Mouse (Mus musculus): ENCODE data around the gene Anapc2.
"Not testable (repeated sequence)": the region's sequence is repeated elsewhere in the genome, so short reads cannot be mapped to it uniquely, and the experiment has no call there.

Gene Anapc2

DNA sequence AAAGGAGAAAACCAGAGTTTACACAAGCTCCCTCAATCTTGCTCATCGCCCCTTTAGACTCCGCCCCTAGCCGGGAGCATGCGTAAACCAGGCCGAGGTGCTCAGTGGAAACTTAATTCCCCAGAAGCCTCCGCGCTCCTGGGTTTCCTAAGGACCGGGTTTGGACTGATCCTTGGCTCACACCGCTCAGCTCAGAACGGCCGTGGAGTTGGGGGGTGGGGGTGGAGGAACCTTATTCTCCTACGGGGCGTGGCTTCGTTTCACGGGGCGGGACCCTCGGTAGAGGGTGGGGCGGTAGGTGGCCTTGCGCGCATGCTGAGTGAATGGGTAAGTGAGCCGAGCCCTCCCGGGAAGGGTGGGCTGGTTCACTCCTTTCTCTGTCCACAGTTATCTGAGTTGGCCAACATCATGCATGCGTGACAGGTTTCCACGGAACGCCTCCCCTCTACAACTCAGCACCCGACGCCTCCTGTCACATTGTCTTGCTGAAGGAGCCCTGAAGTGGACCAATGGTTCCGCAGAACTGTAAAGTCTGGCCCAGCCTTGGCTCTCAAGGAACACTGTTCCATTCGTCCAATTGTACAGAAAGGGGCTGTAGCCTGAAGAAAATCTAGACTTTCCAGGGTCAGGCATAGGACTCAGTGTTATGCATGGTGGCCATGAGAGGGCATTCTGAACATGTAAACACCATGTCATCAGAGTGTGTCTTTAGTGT, 31.4 kb upstream of the Anapc2 start:
- DNase-seq (ENCODE audit: low spot score): peak; percentile 63

DNA sequence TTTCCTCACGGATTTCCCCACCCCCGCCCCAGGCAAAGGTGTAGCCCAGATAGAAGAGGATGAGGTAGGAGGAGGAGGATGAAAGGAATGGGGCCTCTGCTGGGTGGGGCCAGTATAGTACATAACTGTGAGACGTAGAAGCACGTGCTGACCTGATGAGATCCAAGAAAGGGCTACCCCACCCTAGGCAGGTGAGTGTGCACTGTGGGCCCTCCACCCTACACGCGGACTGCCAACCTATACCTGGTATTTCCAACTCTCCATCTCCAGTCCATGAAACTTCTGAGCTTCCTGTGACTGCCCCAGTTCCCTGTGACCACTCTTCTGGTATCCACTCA, 30.9 kb upstream of the Anapc2 start:
- DNase-seq (ENCODE audit: low spot score): no peak

DNA sequence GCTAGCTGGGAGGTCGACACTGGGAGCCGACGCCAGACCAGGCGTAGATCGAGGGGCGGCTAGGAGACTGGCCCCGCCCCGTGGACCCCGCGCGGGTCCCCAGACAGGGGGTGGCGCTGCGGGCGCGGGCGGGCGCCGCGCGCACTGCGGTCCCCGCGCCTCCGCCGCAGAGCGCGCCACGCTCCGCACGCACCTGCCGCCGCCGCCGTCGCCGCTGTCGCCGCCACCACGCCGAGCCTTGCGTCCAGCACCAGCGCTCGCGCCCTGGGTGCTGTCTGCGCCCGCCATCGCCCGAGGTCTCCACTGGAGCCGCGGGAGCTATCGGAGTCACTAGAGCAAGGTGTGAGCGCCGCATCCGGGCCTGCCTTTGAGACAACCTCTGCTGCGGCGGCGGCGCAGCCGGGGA, 30.2 kb upstream of the Anapc2 start, which contains the start of the genes Rnf208 and Cysrt1:
Rnf208 (plus strand) TSS at position 155 of the 406 bp plus-strand sequence.
Cysrt1 (minus strand) TSS at position 352 of the 406 bp plus-strand sequence.
- no peak for DNase-seq (ENCODE audit: low spot score)

DNA sequence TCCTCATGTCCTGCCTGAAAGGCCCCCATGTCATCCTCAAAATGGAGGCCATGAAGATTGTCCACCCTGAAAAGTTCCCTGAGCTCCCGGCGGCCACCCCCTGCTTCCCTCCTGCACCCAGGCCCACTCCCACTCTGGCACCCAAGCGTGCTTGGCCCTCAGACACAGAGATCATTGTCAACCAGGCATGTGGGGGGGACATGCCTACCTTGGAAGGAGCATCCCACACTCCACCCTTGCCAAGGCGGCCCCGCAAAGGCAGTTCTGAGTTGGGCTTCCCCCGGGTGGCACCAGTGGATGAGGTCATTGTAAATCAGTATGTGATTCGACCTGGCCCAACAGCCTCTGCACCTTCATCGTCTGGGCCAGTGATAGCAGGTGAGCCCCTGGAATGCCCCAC, 28.9 kb upstream of the Anapc2 start:
- DNase-seq (ENCODE audit: low spot score): no peak

DNA sequence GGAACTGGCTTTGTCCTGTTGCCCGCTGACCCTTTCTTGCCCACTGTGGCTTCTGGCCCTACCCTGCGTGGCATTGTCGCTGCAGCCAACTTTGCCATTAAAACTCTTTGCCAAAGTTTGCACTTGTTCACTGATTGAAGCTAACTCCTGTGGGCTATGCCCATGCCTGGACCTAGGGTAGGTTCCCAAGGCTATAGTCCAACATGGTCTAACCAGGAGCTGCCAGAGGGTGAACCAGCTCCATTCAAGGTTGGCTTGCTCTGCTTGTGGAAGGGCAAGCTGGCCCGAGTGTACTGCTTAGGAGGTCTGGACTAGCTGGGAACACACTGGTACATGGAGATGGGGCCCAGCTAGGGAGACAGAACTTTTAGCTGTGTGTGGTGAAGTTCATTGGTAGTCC, 28.1 kb upstream of the Anapc2 start:
- no peak for DNase-seq (ENCODE audit: low spot score)

DNA sequence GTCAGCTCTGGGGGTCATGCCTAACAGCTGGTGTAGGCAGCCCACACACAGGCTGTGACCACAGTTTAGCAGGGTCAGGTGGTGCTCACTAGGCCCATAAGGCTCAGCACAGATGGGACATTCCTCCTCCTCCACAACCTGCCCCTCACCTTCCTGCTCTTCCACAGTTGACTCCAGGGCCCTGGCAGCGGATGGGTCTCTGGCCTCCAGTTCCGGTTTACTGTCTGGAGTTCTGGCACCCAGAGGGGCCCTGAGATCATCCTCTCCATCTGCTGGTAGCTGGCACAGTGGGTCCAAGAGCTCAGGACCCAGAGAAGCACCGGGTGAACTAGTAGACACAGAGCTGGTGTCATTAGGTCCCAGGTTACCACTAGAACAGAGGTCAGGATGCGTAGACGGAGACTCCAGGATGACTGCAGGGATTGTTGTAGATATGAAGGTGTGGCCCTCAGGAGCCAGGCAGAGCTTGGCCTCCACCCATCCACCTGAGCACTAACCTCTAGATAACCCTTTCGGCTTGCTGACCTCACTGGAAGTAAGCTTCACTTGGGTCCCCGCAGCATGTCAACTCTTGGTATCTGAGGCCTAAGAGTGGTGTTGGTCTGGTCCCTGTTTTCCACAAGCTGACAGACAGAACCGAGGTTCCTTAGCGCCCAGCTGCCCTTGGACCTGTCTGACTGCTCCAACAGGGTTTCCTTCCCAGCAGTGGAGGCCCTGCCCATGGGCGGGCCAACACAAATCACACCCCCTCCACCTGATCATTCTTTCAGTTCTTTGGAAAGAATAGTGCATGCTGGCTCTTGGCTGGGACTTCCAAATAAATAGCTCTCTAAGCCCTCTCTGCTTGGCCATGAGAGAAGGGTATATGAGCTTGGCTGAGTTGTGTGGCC, 25.9 kb upstream of the Anapc2 start, which contains the start of gene AL732309.1:
AL732309.1 (minus strand) TSS at position 681 of the 890 bp plus-strand sequence.
- no peak for DNase-seq (ENCODE audit: low spot score)

DNA sequence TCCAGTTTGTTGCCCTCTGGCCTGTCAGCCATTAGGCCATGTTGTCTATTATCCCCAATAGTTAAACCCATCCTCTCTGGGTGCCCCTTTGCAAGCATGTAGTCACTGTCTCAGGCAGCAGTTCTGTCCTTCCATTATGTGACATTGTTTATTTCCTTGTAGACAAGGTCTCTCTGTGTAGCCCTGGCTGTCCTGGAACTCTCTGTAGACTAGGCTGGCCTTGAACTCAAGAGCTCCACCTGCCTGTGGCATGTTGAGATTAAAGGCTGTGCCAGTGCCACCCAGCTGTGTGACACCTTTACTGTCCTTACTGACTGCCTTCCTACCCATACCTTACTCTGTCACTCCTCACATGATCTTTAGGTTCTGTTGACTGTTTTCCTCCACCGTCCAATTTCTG, 19.9 kb upstream of the Anapc2 start:
- DNase-seq (ENCODE audit: low spot score): no peak

DNA sequence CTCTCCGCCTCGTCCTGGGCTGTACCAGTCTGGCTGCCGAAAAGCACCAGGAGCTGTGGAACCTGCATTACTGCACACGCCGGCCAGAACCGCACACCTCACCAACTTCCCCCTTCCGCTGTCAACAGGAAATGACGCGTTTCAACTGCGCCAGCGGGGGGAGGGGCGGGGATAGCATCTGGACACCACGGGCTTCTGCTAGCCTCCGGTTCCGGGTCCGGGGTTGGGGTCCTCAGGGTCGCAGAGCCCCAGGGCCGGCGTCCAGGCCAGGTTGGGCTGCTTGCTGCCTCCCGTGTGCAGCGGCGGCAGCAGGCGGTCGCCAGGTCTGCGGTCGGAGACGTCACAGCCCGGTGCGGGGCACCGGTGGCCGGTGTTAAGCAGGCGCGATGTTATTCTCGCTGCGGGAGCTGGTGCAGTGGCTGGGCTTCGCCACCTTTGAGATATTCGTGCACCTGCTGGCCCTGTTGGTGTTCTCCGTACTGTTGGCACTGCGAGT, 16.9 kb upstream of the Anapc2 start, which contains the start of gene Tmem203:
Tmem203 (plus strand) TSS at position 156 of the 496 bp plus-strand sequence.
- peak; percentile 89 for DNase-seq (ENCODE audit: low spot score)

DNA sequence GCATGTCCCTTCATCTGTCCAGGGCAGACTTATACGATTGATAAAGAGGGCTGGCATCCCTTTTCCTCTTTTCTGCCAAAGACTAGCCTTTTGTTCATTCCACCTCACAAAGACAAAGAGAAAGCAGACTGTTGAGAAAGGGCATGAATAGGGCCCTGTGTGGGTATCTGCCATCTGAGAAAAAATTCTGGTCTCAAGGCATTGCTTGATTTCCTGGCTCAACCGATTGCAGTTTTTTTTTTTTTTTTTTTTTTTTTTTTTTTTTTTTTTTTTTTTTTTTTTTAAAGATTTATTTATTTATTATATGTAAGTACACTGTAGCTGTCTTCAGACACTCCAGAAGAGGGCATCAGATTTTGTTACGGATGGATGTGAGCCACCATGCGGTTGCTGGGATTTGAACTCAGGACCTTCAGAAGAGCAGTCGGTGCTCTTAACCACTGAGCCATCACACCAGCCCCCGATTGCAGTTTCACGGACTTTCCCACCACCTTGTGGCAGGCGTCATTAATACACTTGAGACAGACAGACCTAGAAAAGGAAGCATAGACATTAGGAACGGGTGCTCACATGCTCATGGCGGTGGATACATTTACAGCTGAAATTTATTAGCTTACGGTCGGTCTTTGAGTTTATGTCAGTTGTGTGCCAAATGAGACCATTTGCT, 15.7 kb upstream of the Anapc2 start:
- DNase-seq (ENCODE audit: low spot score): peak; percentile 73

DNA sequence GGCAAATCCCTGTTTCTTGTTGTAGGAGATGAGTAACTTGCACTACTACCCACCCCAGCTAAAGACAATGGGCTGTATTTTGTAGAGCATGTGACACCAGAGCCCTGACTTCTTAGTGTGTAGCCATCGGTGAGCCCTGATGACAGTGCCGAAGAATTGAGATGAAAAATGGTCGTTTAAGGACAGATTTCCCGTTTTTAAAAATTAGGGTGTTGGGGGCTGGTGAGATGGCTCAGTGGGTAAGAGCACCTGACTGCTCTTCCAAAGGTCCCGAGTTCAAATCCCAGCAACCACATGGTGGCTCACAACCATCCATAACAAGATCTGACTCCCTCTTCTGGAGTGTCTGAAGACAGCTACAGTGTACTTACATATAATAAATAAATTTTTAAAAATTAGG, 15.0 kb upstream of the Anapc2 start:
- DNase-seq (ENCODE audit: low spot score): not testable (repeated sequence)

DNA sequence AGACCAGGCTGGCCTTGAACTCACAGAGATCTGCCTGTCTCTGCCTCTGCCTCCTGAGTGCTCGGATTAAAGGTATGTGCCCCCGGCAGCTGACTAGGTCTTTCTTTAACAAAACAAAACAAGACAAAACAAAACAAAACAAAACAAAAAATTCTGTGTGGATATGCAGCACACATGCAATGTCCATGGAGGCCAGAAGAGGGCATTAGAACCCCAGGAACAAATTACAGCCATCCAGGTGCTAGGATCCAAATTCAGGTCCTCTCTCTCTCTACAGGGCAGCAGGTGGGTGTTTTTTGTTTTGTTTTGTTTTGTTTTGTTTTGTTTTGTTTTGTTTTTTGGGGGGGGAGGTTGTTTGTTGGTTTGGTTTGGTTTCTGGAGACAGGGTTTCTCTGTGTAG, 13.4 kb upstream of the Anapc2 start:
- peak; percentile 35 for DNase-seq (ENCODE audit: low spot score)

DNA sequence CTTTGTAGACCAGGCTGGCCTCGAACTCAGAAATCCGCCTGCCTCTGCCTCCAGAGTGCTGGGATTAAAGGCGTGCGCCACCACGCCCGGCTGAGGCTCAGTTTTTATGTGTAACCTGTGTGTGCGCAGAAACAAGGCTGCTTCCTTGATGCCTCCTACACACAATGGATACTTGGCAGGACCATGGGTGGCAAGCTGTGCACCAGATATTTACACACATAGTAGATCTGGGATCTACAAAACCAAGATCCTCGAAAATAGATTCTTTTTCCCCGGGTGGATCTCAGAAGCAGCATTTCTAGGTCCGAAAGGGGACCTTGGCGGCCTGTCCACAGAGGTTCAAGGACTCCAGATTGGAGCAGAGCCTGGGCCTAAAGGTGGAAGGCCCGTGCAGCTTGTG, 10.4 kb upstream of the Anapc2 start:
- DNase-seq (ENCODE audit: low spot score): no peak

DNA sequence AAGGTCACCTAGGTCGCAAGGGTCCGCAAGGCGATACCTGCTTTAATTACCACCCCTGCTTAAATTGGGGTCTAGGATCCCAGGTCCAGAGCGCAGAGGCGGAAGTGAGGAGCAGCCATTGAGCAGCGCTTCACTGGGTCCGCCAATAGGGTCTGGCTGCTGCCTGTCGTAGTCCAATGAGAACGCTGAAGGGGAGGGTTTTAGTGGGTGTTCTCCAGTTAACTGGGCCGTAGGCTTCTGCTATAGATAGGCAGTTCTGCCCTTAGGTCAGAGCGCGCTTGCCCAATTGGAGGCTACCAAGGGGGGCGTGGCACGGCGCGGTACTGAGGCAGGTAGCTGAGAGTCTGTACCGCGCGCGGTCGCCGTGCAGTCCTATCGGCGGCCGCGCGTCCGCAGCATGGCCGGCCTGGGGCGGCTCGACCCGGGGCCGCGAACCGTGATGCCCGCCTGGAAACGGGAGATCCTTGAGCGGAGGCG, 9.9 kb upstream of the Anapc2 start, which contains the start of gene Tprn:
Tprn (plus strand) TSS at position 328 of the 477 bp plus-strand sequence.
- DNase-seq (ENCODE audit: low spot score): peak; percentile 95

DNA sequence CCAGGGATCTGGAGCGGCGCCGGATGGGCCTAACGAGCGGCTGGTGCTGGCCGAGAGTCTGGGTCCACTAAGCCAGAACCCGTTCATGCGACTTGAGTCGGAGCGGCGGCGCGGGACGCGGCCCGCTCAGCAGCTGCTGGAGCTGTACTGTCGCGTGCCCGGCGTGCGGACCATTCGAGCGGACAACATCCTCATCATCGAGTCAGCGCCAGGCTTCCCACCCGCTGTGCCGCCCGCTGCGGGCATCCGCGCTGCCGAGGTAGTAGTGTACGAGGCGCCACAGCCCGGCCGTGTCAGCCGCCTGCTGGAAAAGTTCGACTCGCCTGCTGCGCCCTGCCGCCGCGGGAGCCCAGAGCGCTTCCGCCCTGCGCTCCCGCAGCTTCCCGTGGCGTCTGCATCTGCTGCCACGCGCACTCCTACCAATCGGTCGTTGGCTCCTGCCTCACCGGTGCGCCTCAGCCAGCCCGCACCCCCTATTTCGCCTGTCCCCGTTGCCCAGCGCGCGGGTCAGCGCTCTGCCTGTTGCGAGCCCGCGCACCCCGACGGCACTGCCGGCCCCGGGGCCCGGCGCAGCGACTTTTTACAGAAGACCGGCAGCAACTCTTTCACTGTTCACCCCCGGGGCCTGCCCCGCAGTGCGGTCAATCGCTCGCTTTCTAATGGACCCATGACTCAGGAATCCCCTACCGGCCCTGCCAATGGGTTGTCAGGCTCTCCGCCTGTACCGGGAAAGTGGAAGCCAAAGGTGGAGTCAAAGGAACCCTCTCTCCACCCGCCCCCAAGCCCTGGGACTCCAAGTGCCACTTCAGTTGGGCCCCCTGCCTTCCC, 9.3 kb upstream of the Anapc2 start:
- peak; percentile 51 for DNase-seq (ENCODE audit: low spot score)

DNA sequence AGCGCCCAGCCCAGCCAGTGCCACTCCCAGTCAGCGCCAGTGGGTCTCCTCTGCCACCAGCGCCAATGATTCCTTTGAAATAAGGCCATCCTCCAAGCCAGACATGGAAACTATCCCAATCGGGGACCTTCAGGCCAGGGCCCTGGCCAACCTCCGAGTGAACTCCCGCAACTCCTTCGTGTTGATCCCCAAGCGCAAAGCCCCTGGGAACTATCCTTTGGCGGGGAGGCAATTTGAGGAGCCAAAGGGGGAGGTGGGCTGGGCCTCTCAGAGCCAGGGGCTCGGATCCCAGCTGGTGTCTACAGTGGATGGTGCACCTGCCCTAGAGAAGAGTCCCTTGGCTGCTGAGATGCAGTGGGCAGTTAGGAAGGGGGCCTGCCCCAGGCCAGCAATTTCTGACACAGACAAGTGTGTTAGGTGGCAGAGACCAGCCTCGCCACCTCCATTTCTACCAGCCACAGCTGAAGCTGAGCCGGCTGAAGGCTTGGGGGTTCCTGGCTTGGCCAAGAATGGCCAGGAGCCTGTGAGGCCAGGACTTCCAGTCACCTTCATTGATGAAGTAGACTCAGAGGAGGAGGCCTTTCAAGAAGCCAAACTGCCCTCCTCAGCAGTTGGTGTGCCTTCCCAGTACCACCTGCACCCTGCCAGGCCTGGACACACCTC, 8.5 kb upstream of the Anapc2 start:
- no peak for DNase-seq (ENCODE audit: low spot score)

DNA sequence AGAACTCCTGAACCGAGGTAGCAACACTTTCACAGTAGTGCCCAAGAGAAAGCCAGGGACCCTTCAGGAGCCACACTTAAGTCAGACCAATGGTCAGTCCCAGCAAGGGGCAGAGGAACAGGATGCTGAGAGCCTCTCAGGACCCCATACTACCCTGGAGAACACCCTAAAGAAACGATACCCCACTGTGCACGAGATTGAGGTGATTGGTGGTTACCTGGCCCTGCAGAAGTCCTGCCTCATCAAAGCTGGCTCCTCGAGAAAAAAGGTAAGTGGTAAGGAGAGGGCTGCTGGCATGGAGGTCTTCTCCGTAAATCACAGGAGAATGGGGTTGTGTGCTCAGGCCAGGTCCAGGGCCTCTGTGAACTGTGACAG, 8.0 kb upstream of the Anapc2 start:
- DNase-seq (ENCODE audit: low spot score): no peak

DNA sequence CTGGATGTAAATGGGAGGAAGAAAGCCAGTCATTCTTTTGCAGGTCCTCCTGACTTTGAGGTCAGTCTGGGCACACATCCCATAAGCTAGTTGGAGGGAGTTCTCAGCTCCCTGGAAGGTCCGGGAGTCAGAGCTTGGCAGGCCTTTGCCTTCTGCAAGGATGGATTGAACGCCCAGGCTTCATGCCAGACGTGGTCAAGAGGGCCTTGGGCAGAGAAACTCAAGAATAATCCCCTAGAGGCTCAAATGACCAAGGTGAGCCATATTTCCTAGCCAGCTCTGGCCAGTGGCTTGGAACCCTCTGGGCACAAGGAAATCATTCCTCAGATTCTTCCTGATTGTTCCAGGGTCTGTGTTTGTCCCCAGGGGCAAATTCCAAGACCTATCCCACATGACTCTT, 7.4 kb upstream of the Anapc2 start:
- no peak for DNase-seq (ENCODE audit: low spot score)

DNA sequence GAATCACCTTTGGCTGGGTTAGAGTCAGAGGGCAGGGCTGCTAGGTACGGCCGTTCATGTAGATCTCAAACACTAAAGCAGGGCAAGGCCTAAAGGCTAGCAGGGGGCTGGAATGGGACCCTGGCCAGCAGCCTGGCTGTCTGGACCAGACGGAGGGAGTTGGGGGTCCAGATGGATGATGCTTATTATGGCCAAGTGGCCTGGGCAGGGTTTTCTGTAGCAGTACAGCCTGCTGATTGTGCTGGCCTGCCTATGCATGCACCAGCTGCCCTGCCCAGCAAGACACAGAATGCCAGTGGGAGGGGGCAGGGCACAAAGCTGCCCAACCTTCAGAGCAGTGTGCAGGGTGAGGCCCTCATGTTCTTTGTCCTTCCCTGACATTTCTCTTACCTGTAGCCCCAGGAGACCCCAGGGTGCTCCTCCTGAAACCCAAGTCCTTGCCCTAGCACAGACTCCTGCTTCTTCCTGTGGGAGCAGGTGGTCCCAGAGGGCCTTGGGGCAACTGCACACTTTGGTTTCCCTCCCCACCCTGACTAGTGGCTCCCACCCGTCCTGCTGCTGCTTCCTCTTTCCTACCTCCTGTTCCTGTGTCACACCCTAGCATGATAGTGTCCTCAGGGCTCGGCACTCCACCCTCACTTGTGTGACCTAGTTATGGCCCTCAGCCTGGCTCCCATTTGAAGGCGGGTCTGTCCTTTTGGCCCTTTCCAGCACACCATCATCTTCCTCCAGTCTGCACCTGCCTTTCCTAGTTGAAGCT, 6.2 kb upstream of the Anapc2 start:
- no peak for DNase-seq (ENCODE audit: low spot score)

DNA sequence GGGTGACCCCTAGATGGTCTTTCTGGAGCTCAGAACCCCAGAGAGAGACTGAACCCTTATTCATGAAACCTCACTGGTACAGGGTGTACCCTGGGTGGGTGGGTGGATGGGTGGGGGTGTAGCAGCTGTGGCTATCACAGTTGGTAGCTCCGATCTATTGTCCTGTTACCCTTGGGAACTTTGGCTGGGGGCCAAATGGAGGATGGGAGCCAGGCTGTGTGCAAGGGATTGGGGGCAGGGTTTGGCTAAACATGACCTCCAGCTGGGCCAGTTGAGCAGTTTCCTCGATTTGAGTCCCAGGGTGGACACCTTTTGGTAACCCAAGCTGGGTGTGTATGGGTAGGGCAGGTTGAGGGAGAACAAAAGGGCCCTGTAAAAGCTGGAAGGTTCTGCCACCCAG, 5.6 kb upstream of the Anapc2 start:
- no peak for DNase-seq (ENCODE audit: low spot score)

DNA sequence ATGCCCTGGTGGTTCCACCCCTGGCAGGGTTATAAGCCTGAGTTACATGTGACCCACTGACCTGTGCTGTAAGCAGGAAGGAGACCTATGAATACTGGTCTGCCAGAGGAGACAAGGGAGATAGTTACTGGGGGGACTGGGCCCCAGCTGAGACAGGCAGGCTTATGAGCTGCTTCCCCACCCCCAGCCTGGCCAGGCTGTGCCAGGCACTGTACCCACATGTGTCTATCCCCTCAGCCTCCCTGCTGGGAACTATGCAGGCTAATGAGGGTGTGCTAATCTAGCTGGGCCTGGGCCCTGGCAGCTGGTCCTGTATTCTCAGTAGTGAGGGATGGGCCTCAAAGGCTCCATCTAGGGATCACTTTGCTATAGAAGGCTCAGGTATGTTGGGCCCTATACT, 5.0 kb upstream of the Anapc2 start:
- DNase-seq (ENCODE audit: low spot score): no peak

All from c-Kit-positive CD71-positive TER-119-positive erythroid progenitor cells, embryonic 14.5 days (primary cell).